Mouse (Mus musculus) cerebellum, adult 2 months (tissue): Measurements from ENCODE around the gene Ttll1. TPM values are rescaled to one million over a fixed set of nuclear protein-coding genes. Genes with fewer than 3 reads are reported as not detected.

Source experiments
- DNase-seq, 2 experiments: peaks; one replicate each; pipeline ENCODE4 v3.0.0; 2021
- H3K27ac ChIP-seq: fragments of 200-500 bp; 2 replicates; pipeline ENCODE4 v1.5.1; 2012; ENCODE audit warnings: low read length, control low read depth, inconsistent platforms; ENCODE audit not compliant: insufficient read depth
- H3K27me3 ChIP-seq: fragments of 200-500 bp; 2 replicates; pipeline ENCODE4 v1.6.1; 2012; ENCODE audit warnings: inconsistent platforms, mild to moderate bottlenecking, low read length, moderate library complexity; ENCODE audit not compliant: control insufficient read depth, insufficient read depth
- H3K4me1 ChIP-seq: fragments of 200-500 bp; 2 replicates; pipeline ENCODE4 v1.6.1; 2011; ENCODE audit warnings: low read length; ENCODE audit not compliant: control insufficient read depth, insufficient read depth
- H3K4me3 ChIP-seq: fragments of 200-500 bp; replicated peaks from 2 replicates; pipeline ENCODE3; 2011; ENCODE audit warnings: mild to moderate bottlenecking, low read depth, low read length, control low read depth; ENCODE audit not compliant: insufficient read depth
- CTCF ChIP-seq: fragments of 200-500 bp; IDR thresholded peaks from 2 replicates; pipeline ENCODE4 v1.5.1; 2011; ENCODE audit warnings: low read depth, mild to moderate bottlenecking, control low read depth, low read length, moderate library complexity, borderline replicate concordance; ENCODE audit not compliant: insufficient read depth
- POLR2A ChIP-seq: fragments of 200-500 bp; IDR thresholded peaks from 2 replicates; pipeline ENCODE4 v1.6.1; 2011; ENCODE audit warnings: low read length, control low read depth, borderline replicate concordance; ENCODE audit not compliant: insufficient read depth
- WGBS: fragments of 180-500 bp; shearing (Covaris S2); methylation state at CpG from one replicate; pipeline ENCODE4 v1.1.7; 2018; 5-methylcytosine and 5-hydroxymethylcytosine counted together
- polyA plus RNA-seq: library from polyadenylated mRNA; depleted of rRNA; stranded (reverse); fragments of >200 nt; gene quantifications from 2 replicates; pipeline ENCODE4 v1.2.3, GENCODE M21; 2012

Gene Ttll1
- polyA plus RNA-seq, 1 experiment = 36.8 TPM

DNA sequence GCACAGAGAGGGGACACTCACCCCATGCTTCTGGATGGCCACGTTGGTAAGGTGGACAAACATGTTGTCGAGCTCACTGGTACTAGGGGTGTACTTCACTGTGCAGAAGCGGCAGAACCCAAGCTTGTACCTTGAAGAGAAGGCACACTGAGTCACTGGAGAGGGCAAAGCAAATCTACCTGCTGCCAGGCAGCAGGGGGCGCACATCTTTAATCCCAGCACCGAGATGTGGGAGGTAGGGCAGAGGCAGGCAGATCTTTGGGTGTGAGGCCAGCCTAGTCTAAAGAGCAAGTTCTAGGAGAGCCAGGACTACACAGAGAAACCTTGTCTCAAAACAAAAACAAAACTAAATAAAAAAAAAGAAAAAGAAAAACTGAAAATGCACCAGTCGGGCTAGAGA lies 13.4 kb downstream of the Ttll1 start:
- 91% methylated on average over 6 of the region's 6 CpGs for WGBS
- Histone ChIP-seq H3K27me3 (no peaks in the 10 kb centered on the region), H3K27ac (no peak overlapping the region), H3K4me3 (no peak overlapping the region), H3K4me1 (no peaks in the 10 kb centered on the region)
- DNase-seq = no peak
- TF ChIP-seq CTCF (peak; percentile 7; the same call in 1 of the 2 replicates), POLR2A (no peak)

DNA sequence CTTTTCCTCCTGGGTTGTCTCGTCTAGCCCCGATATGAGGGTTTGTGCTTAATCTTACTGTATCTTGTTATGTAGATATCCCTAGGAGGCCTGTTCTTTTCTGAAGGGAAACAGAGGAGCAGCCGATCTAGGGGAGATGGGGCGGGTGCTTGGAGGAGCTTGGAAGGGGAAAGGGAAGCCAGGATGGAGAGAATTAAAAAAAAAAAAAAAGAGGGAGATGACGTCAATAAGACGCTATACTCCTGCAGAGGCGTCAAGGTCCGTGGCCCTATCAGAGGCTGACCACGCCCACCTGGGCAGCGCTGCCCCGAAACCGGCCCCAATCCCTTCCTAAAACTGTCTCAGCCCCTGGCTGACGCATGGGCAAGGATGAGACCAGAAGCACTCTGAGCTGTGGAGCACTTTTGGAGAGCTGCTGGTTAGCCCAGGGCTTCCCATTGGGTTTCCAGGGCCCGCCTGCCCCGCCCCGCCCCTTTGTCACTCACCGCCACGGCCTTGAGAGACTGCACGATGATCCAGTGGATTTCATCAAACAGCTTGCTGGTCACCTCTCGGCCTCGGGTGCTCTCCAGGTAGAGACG lies 14.8 kb downstream of the Ttll1 start:
- Histone ChIP-seq H3K27ac (no peak overlapping the region), H3K4me3 (no peak overlapping the region), H3K27me3 (no peaks in the 10 kb centered on the region), H3K4me1 (no peaks in the 10 kb centered on the region)
- no peak for TF ChIP-seq CTCF
- no peak for TF ChIP-seq POLR2A
- 81% methylated on average over 22 of the region's 22 CpGs for WGBS
- no peak for DNase-seq

DNA sequence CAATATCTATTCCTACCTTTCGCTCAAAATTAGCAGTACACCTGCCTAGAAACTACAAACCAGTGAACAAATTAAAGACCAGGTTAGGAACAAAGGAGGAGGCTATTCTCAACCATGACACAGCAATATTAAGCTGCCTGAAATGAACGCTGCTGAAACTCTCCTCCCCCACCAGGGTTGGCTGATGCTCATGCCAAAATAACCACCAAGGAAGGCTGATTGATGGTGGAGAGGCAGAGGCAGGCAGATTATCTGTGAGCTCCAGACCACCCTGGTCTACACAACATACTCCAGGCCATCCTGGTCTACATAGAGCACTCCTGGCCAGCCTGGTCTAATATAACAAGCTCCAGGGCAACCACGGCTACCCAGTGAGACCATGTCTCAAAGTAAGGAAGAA lies 15.5 kb downstream of the Ttll1 start:
- H3K27me3 ChIP-seq = no peaks in the 10 kb centered on the region
- TF ChIP-seq CTCF = no peak
- TF ChIP-seq POLR2A = no peak
- H3K27ac ChIP-seq = no peak overlapping the region
- DNase-seq = no peak
- no peak overlapping the region for H3K4me3 ChIP-seq
- no peaks in the 10 kb centered on the region for H3K4me1 ChIP-seq
- WGBS = 74% methylated on average over 3 of the region's 3 CpGs

DNA sequence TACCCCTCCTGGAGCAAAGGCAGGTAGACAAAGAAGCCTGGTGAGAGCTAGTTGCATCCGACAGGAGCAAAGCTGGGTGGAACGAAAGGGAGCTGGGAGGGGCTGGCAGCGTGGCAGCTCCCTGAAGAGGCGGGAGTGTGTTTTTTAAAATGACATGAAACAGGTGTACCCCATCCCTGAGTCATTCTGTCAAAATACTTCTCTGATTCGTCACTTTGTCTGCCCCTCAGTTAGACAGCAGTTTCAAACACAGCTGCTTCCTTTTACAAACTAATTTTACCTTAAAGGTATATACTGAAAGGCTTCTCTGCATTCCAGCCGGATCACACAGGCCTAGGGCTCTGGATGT lies 16.1 kb downstream of the Ttll1 start:
- H3K27ac ChIP-seq = no peak overlapping the region
- WGBS = 86% methylated on average over 6 of the region's 6 CpGs
- no peak for DNase-seq
- H3K4me1 ChIP-seq = no peaks in the 10 kb centered on the region
- TF ChIP-seq POLR2A (no peak), CTCF (no peak)
- H3K27me3 ChIP-seq = no peaks in the 10 kb centered on the region
- no peak overlapping the region for H3K4me3 ChIP-seq

DNA sequence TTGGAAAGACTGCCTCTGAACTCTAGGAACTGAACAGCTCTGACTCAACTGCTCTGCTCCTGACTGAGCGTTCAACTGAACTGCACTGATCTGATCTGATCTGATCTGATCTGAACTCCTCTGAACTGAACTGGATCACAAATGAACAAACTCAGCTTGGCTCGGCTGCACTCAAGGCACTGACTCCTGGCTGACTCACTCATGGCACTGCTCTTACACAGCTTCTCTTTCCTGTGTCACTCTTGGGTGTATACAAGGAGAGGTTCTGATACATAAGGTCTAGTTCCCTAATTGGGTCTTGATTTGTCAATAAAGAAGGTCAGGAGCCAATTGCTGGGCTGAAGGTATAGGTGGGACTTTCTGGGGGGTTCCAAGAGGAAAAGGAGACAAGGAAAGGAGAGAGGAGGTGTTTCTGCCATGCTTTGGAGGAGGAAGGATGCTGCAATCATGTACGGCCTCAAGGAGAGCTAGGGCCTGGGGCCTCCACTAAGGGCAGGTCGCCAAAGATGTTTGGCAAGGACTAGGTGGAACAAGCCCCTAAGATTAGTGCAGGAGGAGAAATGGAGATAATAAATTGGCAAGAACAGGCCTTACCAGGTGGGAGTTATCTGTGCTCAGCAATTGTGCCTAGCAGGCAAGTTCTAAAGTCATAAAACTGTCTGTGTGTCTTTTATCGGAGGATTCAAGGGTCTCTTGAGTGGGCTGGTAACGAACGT lies 16.7 kb downstream of the Ttll1 start:
- DNase-seq = no peak
- TF ChIP-seq CTCF = no peak
- no peak for TF ChIP-seq POLR2A
- no peaks in the 10 kb centered on the region for H3K27me3 ChIP-seq
- no peaks in the 10 kb centered on the region for H3K4me1 ChIP-seq
- WGBS = 87% methylated on average over 7 of the region's 7 CpGs
- H3K4me3 ChIP-seq = no peak overlapping the region
- no peak overlapping the region for H3K27ac ChIP-seq

DNA sequence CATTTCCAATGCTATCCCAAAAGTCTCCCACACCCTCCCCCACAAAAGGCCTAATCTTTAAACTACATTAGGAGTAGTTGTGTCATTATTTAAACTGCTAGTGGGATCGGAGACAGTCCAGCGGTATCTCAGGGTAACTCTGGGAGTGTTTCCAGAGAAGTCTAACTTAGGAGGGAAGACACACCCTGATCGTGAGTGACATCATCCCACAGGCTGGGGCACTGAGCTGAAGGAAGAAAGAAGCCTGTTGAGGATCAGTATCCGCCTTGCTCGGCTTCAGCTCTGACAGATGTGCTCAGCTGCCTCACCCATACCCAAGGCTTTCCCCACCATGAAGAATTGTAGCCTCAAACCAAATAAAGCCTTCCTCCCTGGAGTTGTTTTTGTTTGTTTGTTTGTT lies 18.8 kb downstream of the Ttll1 start:
- Histone ChIP-seq H3K27ac (no peak overlapping the region), H3K27me3 (no peaks in the 10 kb centered on the region), H3K4me1 (no peaks in the 10 kb centered on the region), H3K4me3 (no peak overlapping the region)
- no peak for DNase-seq
- WGBS = 77% methylated on average over 5 of the region's 5 CpGs
- no peak for TF ChIP-seq CTCF
- no peak for TF ChIP-seq POLR2A

DNA sequence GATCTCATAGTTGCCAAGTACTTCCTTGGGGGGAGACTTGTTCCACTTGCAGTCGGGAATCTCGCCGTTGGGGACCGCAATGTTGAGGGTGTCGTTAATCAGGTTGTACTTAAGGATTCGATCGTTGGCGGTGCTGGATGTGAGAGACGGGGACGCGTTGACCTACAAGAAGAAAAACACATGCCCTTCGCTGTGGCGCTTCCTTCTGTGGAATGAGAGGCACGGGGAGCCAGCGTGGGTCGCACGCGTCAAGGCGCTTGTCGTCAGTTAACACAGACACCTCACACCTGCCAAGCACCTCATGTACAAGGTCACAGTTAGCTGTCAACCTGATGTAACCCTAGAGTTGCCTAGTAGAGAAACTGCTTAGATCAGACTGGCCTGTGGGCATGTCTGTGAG lies 21.2 kb downstream of the Ttll1 start:
- TF ChIP-seq CTCF (no peak), POLR2A (no peak)
- H3K4me3 ChIP-seq = no peak overlapping the region
- no peaks in the 10 kb centered on the region for H3K27me3 ChIP-seq
- H3K27ac ChIP-seq = no peak overlapping the region
- WGBS = 94% methylated on average over 20 of the region's 20 CpGs
- DNase-seq = no peak
- no peaks in the 10 kb centered on the region for H3K4me1 ChIP-seq

DNA sequence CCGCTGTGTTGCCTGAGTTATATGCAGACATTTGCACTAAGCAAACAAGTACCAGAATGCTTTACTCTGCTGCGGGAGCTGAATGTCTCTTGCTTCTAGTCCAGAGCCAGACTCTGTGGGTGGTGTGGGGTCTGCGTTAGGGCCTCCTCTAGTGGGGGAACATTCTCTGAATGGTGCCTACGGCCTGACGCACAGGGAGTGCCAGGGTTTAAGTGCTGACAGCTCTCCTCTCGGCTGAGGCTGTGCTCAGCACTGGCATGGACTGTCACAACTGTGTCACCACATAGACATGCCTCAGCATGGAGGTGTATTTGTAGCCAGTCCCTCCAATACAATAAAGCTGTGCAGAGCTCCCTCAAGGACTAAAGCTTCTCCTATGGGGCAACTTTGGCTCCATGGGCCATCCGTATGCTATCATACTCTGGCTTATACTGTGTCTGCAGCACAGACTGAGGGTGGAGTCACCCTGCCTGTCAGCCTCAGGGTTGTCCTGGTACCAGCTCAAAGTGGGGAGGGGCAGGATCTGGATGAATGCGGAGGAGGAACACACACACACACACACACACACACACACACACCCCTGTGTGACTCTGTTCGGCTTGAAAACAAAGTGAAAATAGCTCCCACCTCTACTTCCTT lies 23.1 kb downstream of the Ttll1 start:
- Histone ChIP-seq H3K4me1 (no peaks in the 10 kb centered on the region), H3K4me3 (no peak overlapping the region), H3K27ac (no peak overlapping the region), H3K27me3 (no peaks in the 10 kb centered on the region)
- DNase-seq = no peak
- WGBS = 63% methylated on average over 9 of the region's 9 CpGs
- TF ChIP-seq CTCF (no peak), POLR2A (no peak)
